Mouse (Mus musculus): ENCODE measurements around the gene Ranbp17.

DNA sequence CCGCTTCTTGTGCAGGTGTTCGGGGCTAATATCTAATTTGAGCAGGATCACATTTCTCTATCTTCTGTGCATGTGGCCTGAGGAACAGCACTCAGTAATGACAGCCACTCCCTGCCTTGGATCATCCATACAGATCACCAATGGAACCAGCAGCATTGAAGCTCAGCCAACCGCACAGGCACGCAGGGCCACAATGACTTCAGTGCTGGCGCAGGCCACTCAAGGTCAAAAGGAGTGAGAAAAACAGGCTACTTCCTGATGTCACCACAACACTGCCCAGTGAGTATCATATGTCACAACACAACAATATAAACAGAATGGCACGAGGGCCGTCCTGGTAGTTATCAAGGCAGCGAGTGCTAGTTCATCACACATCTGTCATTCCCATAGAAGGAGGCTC lies 287.0 kb downstream of the Ranbp17 start:
- no peak for TF ChIP-seq POLR2A (IDR thresholded peaks at IDR 0.05; ENCODE audit: insufficient read depth, low read depth, low read length)
- no peak for TF ChIP-seq CTCF (IDR thresholded peaks at IDR 0.05)

Data from heart, adult 2 months (tissue).